Mouse (Mus musculus) embryonic facial prominence, embryonic 13.5 days (tissue): ENCODE results near the gene Kif2c. TPM values are rescaled to one million over a fixed set of nuclear protein-coding genes. Genes with fewer than 3 reads are reported as not detected.
A peak's percentile ranks its signal among the peaks of the same experiment; 100 is the strongest.

Experiments
- ATAC-seq: fragments of 200-750 bp; cut with Nextera tagmentation; 2 replicates; pipeline ENCODE4 v1.8.0; 2017; ENCODE audit warnings: low read depth; ENCODE audit not compliant: insufficient number of reproducible peaks, insufficient read depth, low FRiP score, low TSS enrichment
- H3K27ac ChIP-seq: fragments of 300-500 bp; sonication (generic); 2 replicates; pipeline ENCODE4 v1.5.1; 2015; ENCODE audit warnings: moderate library complexity, mild to moderate bottlenecking, inconsistent platforms
- H3K27me3 ChIP-seq: fragments of 300-500 bp; sonication (generic); 2 replicates; pipeline ENCODE4 v1.6.1; 2015; ENCODE audit warnings: mild to moderate bottlenecking, inconsistent platforms
- H3K36me3 ChIP-seq: fragments of 300-500 bp; sonication (generic); 2 replicates; pipeline ENCODE4 v1.6.1; 2015; ENCODE audit warnings: mild to moderate bottlenecking, inconsistent platforms
- H3K4me1 ChIP-seq: fragments of 300-500 bp; sonication (generic); 2 replicates; pipeline ENCODE4 v1.6.1; 2015; ENCODE audit warnings: inconsistent platforms
- H3K4me2 ChIP-seq: fragments of 300-500 bp; sonication (generic); 2 replicates; pipeline ENCODE4 v1.6.1; 2015; ENCODE audit warnings: moderate library complexity, mild to moderate bottlenecking, inconsistent platforms
- H3K4me3 ChIP-seq: fragments of 300-500 bp; sonication (generic); 2 replicates; pipeline ENCODE4 v1.5.1; 2015; ENCODE audit warnings: mild to moderate bottlenecking, inconsistent platforms
- H3K9ac ChIP-seq: fragments of 300-500 bp; sonication (generic); 2 replicates; pipeline ENCODE4 v1.6.1; 2015; ENCODE audit warnings: mild to moderate bottlenecking, inconsistent platforms
- H3K9me3 ChIP-seq: fragments of 300-500 bp; sonication (generic); 2 replicates; pipeline ENCODE4 v1.6.1; 2016; ENCODE audit warnings: inconsistent platforms
- WGBS: fragments of 180-500 bp; shearing (Covaris S2); methylation state at CpG from one replicate; pipeline ENCODE4 v1.1.7; 2015; ENCODE audit warnings: mixed read lengths; 5-methylcytosine and 5-hydroxymethylcytosine counted together
- polyA plus RNA-seq: library from polyadenylated mRNA; unstranded; fragments of >200 nt; fragmentation: Nextera tagmentation; extraction: Ambion mirVana; gene quantifications from 2 replicates; pipeline ENCODE4 v1.2.1, GENCODE M21; 2015

The Kif2c gene
- polyA plus RNA-seq, 1 experiment from 2014 or later = 73.4 TPM

GRCm38 (mm10) chr4:117123546-117124217 lies 58.8 kb downstream of the Kif2c start:
- H3K9me3 ChIP-seq = no peaks in the 10 kb centered on the region
- 85% methylated on average over 7 of the region's 9 CpGs for WGBS
- H3K4me1 ChIP-seq = peaks cover 33% of the 10 kb centered on the region
- H3K27ac ChIP-seq = no peak overlapping the region
- H3K27me3 ChIP-seq = no peaks in the 10 kb centered on the region
- no peak overlapping the region for H3K4me2 ChIP-seq
- peaks cover 6% of the 10 kb centered on the region; the same call in 1 of the 2 replicates for H3K36me3 ChIP-seq
- H3K4me3 ChIP-seq = no peak overlapping the region
- ATAC-seq = no peak
- no peak overlapping the region for H3K9ac ChIP-seq

GRCm38 (mm10) chr4:117122209-117122608 lies 60.2 kb downstream of the Kif2c start:
- H3K27me3 ChIP-seq = no peaks in the 10 kb centered on the region
- ATAC-seq = no peak
- WGBS = 84% methylated on average over 4 of the region's 4 CpGs
- no peak overlapping the region for H3K9ac ChIP-seq
- no peak overlapping the region for H3K4me2 ChIP-seq
- no peaks in the 10 kb centered on the region for H3K9me3 ChIP-seq
- peaks cover 33% of the 10 kb centered on the region for H3K4me1 ChIP-seq
- H3K4me3 ChIP-seq = no peak overlapping the region
- H3K27ac ChIP-seq = no peak overlapping the region
- H3K36me3 ChIP-seq = no peaks in the 10 kb centered on the region

DNA sequence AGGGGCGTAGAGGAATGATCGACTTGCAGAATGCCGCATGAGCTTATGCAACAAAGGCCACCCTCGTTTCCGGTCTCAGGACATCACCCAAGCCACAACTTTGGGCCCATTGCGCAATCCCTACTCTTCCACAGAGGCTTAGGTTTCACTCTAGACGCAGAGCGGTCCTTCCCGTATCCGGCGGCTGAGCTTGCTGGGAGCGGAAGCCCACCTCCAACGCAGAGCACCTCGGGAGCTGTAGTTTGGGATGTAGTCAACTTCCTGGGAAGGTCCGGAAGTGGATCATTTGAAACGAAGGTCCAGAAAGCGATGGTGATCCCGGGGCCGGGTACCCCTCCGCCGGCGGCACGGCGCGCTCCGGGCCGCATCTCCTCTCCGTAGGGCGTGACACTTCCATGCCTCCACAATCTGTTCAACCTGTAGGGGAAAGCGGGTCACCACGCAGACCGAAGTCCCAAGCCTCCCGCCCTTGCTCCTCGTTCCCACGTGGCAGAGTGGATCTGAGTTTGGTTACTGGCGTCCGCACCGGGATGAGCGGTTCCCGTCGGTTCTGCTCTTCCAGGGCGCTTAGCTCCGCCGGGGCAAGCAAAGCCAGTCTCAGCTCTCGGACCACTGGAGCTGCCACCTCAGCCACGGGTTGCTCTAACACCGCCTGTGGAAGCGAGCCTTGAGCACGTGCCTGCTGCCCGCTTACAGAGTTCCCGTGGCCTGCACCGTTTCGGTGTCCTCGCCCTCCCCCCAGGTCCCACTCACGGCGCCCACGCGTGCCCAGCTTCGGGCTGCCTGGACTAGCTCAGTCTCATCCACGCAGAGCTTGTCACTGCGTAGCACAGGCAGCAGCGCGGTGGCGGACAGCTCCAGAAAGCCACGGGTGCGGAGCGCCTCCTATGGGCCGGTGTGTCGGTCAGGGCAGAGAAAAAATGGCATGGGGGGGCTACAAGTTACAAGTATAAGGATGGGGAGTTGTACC lies 61.7 kb downstream of the Kif2c start:
- Histone ChIP-seq H3K9me3 (no peaks in the 10 kb centered on the region), H3K4me3 (peak overlapping the region; percentile 73), H3K4me2 (peak overlapping the region; percentile 99), H3K27me3 (no peaks in the 10 kb centered on the region), H3K9ac (peak overlapping the region; percentile 76), H3K4me1 (peaks cover 25% of the 10 kb centered on the region), H3K27ac (peak overlapping the region; percentile 89), H3K36me3 (no peaks in the 10 kb centered on the region)
- under 1% methylated on average over 69 of the region's 69 CpGs for WGBS
- peak; percentile 89 for ATAC-seq

- WGBS = 4% methylated on average over 10 of the region's 10 CpGs
Measured at GRCm38 (mm10) chr4:117120052-117120444, 62.4 kb downstream of the Kif2c start.

DNA sequence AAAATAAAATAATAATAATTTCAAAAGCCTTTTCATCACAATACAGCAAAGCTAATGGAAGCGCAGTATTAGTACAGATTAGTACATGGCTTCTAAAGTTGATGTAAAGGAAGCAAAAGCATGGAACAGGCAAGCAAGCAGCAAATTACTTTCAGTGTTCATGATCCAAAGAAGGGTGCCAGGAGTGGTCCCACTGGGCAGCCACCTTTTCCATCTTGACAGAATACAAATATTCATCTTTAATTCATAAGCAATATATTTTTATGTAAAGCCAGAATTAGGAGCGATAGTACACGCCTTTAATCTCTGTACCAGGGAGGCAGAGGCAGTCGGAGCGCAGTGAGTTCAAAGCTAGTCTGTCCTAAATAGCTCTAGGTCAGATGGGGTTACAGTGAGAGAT lies 62.8 kb downstream of the Kif2c start:
- H3K9ac ChIP-seq = peak overlapping the region; percentile 76
- no peak for ATAC-seq
- H3K4me1 ChIP-seq = peaks cover 14% of the 10 kb centered on the region
- H3K27me3 ChIP-seq = no peaks in the 10 kb centered on the region
- H3K4me2 ChIP-seq = peak overlapping the region; percentile 99
- peaks cover 4% of the 10 kb centered on the region; the same call in 1 of the 2 replicates for H3K36me3 ChIP-seq
- H3K27ac ChIP-seq = peak overlapping the region; percentile 89; the same call in 1 of the 2 replicates
- 77% methylated on average over 5 of the region's 5 CpGs for WGBS
- H3K4me3 ChIP-seq = peak overlapping the region; percentile 73
- no peaks in the 10 kb centered on the region for H3K9me3 ChIP-seq

More at GRCm38 (mm10) chr4:117120052-117120444, 62.4 kb downstream of the Kif2c start:
- Histone ChIP-seq H3K4me3 (peak overlapping the region; percentile 73), H3K27me3 (no peaks in the 10 kb centered on the region), H3K36me3 (peaks cover under 1% of the 10 kb centered on the region; the same call in 1 of the 2 replicates), H3K9ac (peak overlapping the region; percentile 76), H3K4me2 (peak overlapping the region; percentile 99), H3K4me1 (peaks cover 18% of the 10 kb centered on the region), H3K27ac (peak overlapping the region; percentile 89), H3K9me3 (no peaks in the 10 kb centered on the region)
- ATAC-seq = no peak

DNA sequence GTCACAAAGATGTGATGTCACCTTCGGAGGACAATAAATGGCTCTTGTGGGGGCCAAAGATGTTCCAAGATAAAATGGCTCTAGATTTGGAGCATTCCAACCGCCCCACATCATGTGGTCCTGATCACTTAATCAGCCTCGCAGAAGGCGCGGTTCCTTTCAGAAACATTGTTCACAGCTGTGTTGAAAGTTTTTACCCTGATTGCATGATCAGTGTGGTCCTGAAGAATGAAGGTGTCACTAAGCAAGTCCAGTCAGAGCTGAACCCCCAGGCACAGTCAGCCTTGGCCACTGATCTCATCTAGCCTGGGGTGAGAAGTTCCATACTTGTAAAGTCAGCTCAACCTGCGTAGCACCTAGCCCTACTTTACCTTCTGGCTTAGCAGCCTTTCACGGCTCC lies 64.5 kb downstream of the Kif2c start:
- no peak for ATAC-seq
- H3K27ac ChIP-seq = no peak overlapping the region
- 86% methylated on average over 7 of the region's 7 CpGs for WGBS
- no peak overlapping the region for H3K9ac ChIP-seq
- no peaks in the 10 kb centered on the region for H3K27me3 ChIP-seq
- H3K36me3 ChIP-seq = peaks cover 19% of the 10 kb centered on the region
- no peak overlapping the region for H3K4me2 ChIP-seq
- no peak overlapping the region for H3K4me3 ChIP-seq
- no peaks in the 10 kb centered on the region for H3K9me3 ChIP-seq
- H3K4me1 ChIP-seq = peaks cover 10% of the 10 kb centered on the region

DNA sequence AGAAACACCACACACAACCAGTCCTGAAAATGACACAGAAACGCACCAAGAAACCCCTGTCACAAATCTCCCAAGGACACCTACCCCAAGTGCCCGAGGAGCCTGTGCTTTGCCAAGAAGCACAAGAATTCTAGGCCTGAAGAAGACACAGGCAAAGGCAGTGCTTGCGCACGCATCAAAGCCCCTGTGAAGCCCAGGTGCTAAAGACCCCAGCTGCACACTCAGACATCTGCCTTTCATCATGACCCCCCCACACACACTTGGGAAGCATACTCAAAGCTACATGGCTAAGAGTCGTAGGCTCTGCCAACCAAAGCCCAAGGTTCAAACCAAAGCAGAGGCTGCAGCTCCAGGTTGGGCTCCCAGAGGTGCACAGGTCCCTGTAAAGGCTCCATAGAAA lies 66.8 kb downstream of the Kif2c start:
- no peaks in the 10 kb centered on the region for H3K9me3 ChIP-seq
- H3K9ac ChIP-seq = no peak overlapping the region
- H3K4me2 ChIP-seq = no peak overlapping the region
- no peak overlapping the region for H3K27ac ChIP-seq
- H3K4me1 ChIP-seq = peaks cover 5% of the 10 kb centered on the region
- no peak for ATAC-seq
- H3K36me3 ChIP-seq = peaks cover 31% of the 10 kb centered on the region
- no peaks in the 10 kb centered on the region for H3K27me3 ChIP-seq
- 75% methylated on average over 5 of the region's 5 CpGs for WGBS
- H3K4me3 ChIP-seq = no peak overlapping the region

GRCm38 (mm10) chr4:117113237-117113636 lies 69.2 kb downstream of the Kif2c start:
- WGBS = 77% methylated on average over 1 of the region's 1 CpGs
- Histone ChIP-seq H3K4me3 (no peak overlapping the region), H3K4me1 (no peaks in the 10 kb centered on the region), H3K36me3 (peaks cover 53% of the 10 kb centered on the region), H3K9me3 (no peaks in the 10 kb centered on the region), H3K27ac (no peak overlapping the region), H3K27me3 (no peaks in the 10 kb centered on the region), H3K9ac (no peak overlapping the region), H3K4me2 (no peak overlapping the region)
- ATAC-seq = no peak

DNA sequence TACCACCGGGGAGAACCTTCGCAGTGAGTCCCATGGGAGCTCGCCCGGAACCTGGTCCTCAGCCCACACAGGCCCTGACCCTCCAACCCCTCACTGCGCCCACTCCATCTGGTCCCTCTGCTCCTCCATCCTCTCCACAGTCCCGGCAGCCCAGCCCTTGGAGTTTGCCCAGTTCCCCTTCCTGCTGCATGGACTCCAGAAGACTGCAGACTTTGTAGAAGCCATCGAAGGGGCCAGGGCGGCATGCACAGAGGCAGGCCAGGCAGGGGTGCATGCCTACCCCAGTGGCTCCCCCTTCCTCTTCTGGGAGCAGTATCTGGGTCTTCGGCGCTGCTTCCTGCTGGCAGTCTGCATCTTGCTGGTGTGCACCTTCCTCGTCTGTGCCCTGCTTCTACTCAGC lies 71.5 kb downstream of the Kif2c start:
- Histone ChIP-seq H3K9me3 (no peaks in the 10 kb centered on the region), H3K4me1 (no peaks in the 10 kb centered on the region; the same call in 1 of the 2 replicates), H3K36me3 (peaks cover 60% of the 10 kb centered on the region), H3K27me3 (no peaks in the 10 kb centered on the region), H3K4me2 (no peak overlapping the region), H3K27ac (no peak overlapping the region), H3K4me3 (no peak overlapping the region), H3K9ac (no peak overlapping the region)
- no peak for ATAC-seq
- 90% methylated on average over 11 of the region's 11 CpGs for WGBS

DNA sequence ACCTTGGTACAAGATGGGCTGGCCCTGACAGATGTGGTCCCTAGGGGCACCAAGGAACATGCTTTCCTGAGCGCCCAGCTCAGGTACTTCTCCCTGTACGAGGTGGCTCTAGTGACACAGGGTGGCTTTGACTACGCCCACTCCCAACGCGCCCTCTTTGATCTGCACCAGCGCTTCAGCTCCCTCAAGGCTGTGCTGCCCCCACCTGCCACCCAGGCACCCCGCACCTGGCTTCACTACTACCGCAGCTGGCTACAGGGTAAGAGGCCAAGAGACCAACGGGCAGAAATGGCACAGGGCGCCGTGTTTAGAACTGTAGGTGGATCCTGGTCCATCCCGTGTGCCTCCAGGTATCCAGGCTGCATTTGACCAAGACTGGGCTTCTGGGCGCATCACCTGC lies 72.2 kb downstream of the Kif2c start:
- H3K4me3 ChIP-seq = no peak overlapping the region
- H3K9ac ChIP-seq = no peak overlapping the region
- no peaks in the 10 kb centered on the region for H3K9me3 ChIP-seq
- 90% methylated on average over 13 of the region's 13 CpGs for WGBS
- no peak overlapping the region for H3K4me2 ChIP-seq
- H3K4me1 ChIP-seq = peaks cover 7% of the 10 kb centered on the region
- H3K27me3 ChIP-seq = no peaks in the 10 kb centered on the region
- H3K27ac ChIP-seq = no peak overlapping the region
- no peak for ATAC-seq
- H3K36me3 ChIP-seq = peaks cover 62% of the 10 kb centered on the region
